Mouse (Mus musculus) CD4-positive helper T cell, adult 2 months (primary cell): Measurements from ENCODE around the gene Ncor2.

Experiments
- DNase-seq: peaks from one replicate; pipeline ENCODE4 v3.0.0-alpha.2; 2012; ENCODE audit warnings: low read depth, missing footprints, low spot score

Gene Ncor2

DNA sequence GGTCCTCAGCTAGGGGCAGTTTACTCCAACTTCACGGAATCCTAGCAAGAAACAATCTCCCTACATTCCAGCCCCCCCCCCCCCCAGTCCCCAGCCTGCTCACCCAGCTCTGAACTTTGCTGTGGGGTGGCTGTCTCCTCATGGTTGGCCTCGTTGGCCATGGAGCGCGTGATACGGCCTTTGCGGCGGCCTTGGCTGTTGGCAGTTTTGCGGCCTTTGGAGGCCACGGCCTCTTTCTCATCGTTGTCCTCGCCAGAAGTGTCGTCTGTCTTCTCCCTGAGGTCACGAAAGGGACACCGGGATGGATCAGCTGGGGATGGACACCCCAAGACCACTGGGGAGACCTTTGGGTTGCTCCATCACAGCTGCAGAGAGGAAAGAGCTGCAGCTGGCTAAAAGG lies 111.3 kb downstream of the Ncor2 start:
- DNase-seq, result no peak

- peak; percentile 68 for DNase-seq
Measured at GRCm38 (mm10) chr5:125066479-125067471, 112.2 kb downstream of the Ncor2 start.

- DNase-seq, result no peak
Measured at GRCm38 (mm10) chr5:125063015-125063414, 116.0 kb downstream of the Ncor2 start.

GRCm38 (mm10) chr5:125058267-125058668 lies 120.8 kb downstream of the Ncor2 start:
- DNase-seq, result no peak

DNA sequence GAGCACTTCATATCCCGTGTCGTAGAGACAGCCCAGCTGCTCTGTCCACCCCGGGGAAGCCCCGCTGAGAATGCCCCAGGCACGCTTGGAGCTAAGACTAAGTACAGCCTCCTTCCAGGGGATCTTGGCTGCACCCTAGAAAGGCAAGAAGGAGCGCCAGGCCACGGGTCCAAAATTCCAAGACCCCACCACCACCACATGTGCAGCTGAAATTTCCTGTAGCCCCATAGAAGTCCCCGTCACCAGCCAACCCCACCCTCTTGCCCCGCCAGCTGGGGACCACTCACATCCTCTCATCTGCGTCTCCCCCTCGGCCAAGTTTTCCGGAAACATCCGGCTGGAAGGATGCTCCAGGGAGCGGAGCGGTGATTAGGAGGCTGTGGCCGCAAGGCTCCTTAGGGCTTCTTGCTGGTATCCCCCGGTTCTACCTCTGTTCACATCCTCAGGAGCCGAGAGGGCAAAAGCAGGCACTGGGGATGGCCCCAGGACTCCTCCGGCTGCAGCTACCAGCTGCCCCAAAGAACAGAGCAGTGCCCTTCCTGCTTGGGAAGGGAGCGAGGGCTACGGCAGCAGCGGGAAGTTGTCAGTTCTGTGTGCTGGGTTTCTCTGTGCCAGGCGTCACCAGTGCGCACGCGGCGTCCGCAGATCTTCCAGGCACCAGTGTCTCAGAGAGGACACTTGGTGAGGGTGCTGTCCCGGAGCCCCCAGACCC lies 121.3 kb downstream of the Ncor2 start:
- no peak for DNase-seq

DNA sequence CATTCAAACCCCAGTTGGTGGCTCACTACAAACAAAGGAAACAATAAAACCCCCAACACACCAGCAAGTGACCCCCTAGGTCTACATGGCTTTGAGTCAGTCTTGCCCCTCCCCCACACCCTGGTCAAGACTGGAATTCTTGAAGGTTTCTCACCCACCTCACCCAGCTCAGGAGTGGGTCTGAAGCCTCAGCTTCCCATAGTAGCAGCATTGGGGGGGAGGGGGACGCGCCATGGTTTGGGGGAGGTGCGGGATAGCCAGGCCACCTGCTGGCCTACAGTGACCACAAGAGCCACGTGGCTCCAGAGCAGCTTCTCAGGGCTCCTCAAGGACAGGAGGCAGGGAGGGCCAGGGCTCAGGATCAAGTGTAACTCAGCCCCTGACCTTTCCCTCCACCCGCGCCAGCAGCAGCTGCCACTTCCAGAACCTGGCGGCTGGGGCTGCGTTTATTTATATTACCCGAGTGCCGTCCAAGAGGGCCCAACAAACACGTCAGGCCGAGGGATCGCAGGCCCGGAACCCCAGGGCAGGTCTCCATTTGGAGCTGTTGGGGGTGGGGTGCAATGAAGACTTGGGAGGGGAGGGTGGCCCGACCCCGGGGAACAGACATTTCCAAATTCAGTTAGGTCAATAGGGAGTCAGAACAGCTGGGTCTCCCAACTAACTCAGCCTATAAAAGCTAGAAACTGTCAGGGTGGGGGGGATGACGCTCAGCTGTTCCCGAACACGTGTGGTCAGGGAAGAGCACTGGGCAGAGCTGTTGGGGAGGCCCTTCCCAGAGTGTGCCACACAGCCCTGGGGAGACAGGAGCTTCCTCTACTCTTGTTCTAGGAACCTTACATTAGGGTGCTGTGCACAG lies 122.1 kb downstream of the Ncor2 start:
- DNase-seq, result no peak

DNA sequence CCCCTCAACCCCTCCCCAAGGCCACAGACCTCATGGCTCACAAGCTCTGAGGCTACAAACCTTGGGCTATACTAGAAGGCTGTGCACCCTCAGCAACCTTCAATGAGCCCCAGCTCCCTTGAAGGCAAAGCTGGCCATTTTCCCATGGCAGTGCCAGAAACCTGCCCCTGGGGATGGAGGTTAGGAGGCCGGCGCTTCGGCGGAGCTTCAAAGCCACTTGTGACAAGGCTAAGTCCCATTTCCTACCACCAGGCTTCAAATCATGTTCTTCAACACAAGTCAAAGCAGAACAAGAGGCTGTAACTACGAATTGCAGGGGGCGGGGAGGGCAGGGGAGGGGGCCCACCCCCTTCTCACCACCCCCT lies 122.7 kb downstream of the Ncor2 start:
- no peak for DNase-seq

DNA sequence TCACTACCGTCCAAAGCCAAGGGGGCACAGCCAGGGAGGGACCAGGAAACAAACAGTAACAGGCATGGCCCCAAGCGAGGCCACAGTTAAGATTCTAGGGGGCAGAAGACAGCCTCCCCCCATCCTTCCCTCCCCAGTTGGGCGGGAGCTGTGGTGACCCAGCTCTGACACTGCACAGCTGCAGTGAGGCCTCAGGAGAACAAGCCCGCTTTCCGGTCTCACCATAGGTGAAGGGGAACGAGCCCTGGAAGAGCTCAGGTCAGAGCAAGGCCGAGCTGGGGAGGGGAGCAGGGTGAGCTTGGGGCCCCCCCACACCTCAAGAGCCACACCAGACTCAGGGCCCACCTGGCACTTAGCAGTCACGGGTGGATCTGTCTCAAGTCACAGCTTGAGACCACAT lies 123.1 kb downstream of the Ncor2 start:
- DNase-seq, result no peak

- no peak for DNase-seq
Measured at GRCm38 (mm10) chr5:125053661-125054060, 125.4 kb downstream of the Ncor2 start.

DNA sequence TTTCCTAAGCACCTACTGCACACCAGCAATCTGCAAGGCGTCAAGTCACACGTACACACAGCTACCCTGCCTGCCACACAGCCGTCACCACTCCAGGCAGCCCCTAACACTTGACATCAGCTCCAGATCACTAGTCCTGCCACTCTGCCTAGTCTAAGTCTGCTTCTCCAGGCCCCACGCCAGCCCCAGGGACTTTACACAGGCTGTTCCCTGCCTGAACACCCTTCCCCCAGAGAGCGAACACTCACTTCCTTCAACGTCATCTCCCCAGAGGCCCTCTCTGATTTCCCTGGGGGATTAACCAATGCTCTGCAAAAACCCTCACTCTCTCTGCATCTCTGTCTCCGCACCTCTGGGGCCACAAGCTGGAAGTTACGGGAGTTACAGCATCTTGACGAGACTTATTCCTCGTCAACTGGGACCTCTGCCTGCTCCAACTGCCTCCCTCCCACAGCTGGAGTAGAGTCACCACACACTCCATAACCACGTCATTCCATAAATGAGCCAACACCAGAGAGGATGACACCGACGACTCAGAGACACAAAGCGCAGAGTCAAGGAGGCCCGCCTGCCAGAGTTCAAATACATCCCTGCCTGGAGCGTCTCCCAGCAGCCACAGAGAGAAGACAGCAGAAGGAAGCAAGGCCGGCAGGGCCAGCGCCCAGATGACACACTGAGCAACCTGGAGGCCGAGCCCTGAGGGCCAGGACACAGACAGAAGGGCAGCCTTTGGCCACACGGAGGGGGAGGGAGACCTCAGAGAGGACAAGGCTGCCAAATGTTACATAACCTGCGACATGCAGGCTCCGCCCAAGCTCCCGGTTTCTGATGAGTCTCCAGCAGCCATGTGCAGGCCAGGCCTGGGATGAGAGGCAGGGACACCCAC lies 126.2 kb downstream of the Ncor2 start:
- no peak for DNase-seq

- DNase-seq, result peak; percentile 29
Measured at GRCm38 (mm10) chr5:125052237-125052602, 126.8 kb downstream of the Ncor2 start.

- DNase-seq, result no peak
Measured at GRCm38 (mm10) chr5:125049481-125049880, 129.5 kb downstream of the Ncor2 start.

DNA sequence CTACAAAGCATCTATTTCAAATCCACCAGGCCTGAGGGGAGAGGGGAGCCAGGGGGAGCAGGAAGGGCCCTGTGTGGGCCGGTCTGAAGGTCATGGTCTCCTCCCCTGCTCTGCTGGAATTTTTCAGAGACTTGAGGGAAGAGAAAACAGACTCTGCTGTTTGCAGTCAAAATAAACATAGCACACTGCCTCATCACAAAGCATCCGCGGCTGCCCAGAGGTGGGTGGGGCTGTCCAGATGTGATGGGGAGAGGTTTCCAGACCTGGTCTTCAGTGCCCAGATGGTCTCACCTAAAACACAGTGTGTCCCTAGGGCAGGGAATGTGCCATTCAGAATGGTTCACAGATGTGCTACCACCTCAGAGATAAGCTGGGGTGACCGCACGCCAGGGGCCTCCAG lies 132.6 kb downstream of the Ncor2 start:
- DNase-seq, result no peak

DNA sequence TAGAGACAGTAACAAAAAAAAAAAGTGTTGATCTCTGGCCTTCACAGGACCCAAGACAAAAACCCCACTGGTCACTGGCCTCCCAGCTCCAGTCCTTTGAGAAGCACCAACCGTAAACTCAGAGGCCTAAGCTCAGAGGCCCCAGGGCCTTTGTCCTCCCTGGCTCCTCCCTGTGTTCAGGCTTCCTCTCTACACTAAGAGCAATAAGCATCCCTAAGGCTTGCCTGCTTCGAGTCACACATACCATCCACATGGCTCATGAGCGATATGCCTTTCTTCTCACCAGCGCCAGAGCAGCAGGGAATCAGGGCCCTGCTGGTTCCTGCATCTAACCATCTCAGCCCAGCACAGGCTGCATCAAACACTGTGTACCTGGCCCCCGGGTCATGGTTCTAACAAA lies 133.8 kb downstream of the Ncor2 start:
- no peak for DNase-seq

DNA sequence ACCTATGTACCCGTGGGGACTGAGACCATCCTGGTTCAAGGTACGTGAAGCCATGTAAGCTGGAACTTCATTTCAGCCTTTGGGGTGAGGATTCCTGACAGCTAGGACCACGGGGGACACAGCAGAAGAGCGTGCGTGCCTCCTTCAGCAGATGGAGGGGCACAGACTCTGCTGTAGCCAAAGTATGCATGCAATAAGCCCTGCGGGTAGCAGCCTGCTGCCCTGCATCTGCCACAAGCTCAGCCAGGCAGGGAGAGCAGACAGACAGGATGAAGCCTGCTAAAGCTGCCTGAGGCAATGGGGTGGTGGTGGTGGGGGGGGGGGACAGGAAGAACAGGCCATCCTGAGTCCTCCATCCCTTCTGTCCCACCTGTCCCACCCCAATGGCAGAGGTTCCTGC lies 135.6 kb downstream of the Ncor2 start:
- no peak for DNase-seq

DNA sequence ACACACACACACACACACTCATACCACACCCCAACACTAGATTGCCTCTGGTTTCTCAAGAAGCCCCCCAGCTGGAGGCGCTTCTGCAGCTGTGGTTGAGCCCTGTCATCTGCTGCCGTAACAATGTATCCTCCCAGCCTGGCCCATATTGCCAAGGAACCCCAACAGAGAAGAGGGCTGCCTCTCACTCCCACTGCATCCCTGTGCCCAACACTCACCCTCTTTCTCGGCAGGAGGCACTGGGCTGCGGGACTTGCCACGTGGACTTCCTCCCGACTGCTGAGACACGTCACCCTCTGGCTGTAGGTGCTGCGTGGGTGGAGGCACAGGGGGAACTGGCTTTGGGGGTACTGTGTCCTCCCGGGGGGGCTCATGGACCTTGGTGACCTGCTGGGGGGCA lies 137.4 kb downstream of the Ncor2 start:
- DNase-seq, result no peak

- DNase-seq, result no peak
Measured at GRCm38 (mm10) chr5:125040128-125040584, 138.9 kb downstream of the Ncor2 start.

GRCm38 (mm10) chr5:125039377-125040027 lies 139.5 kb downstream of the Ncor2 start:
- DNase-seq, result no peak

- no peak for DNase-seq
Measured at GRCm38 (mm10) chr5:125036483-125036882, 142.5 kb downstream of the Ncor2 start.

DNA sequence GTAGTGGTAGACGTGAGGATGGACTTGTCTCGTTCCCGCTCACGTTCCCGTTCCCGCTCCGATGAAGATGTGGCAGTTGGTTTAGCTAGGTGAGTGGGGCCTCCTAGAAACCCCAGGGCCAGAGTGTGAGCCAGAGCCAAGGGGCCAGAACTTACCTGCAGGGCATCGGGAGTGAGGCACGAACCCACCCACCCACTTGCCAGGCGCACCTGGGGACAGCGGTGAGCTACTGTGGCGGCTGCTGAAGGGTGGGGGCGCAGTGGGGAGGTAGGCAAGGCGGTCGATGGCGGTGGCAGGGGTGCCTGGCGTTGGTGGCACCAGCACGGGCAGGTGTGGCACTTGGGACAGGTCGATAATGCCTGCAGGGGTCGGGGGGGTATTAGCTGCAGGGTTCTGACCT lies 150.1 kb downstream of the Ncor2 start:
- no peak for DNase-seq
